Mouse (Mus musculus) embryonic facial prominence, embryonic 14.5 days (tissue): Measurements from ENCODE around the gene Ttc3. TPM values are rescaled to one million over a fixed set of nuclear protein-coding genes. Genes with fewer than 3 reads are reported as not detected.

ENCODE experiments used
- ATAC-seq: fragments of 200-750 bp; cut with Nextera tagmentation; 2 replicates; pipeline ENCODE4 v1.8.0; 2017; ENCODE audit warnings: low read depth, moderate number of reproducible peaks, moderate TSS enrichment
- DNase-seq: peaks from one replicate; pipeline ENCODE4 v3.0.0-alpha.2; 2015; ENCODE audit warnings: low spot score
- H3K27ac ChIP-seq: fragments of 300-500 bp; sonication (generic); replicated peaks from 2 replicates; pipeline ENCODE4 v1.5.1; 2014; ENCODE audit warnings: low read depth, mild to moderate bottlenecking, low read length, moderate library complexity
- H3K27me3 ChIP-seq: fragments of 300-500 bp; sonication (generic); replicated peaks from 2 replicates; pipeline ENCODE4 v1.6.1; 2014; ENCODE audit warnings: low read length; ENCODE audit not compliant: control insufficient read depth, insufficient read depth
- H3K36me3 ChIP-seq: fragments of 300-500 bp; sonication (generic); 2 replicates; pipeline ENCODE4 v1.6.1; 2014; ENCODE audit warnings: low read length, mixed read lengths; ENCODE audit not compliant: control insufficient read depth, insufficient read depth
- H3K4me1 ChIP-seq: fragments of 300-500 bp; sonication (generic); 2 replicates; pipeline ENCODE4 v1.6.1; 2014; ENCODE audit warnings: antibody characterized with exemption, low read length; ENCODE audit not compliant: control insufficient read depth, insufficient read depth
- H3K4me2 ChIP-seq: fragments of 300-500 bp; sonication (generic); 2 replicates; pipeline ENCODE4 v1.6.1; 2014; ENCODE audit warnings: low read depth, mild to moderate bottlenecking, low read length, moderate library complexity, mixed read lengths
- H3K4me3 ChIP-seq: fragments of 300-500 bp; sonication (generic); 2 replicates; pipeline ENCODE4 v1.5.1; 2014; ENCODE audit warnings: low read depth, mild to moderate bottlenecking, low read length
- H3K9ac ChIP-seq: fragments of 300-500 bp; sonication (generic); 2 replicates; pipeline ENCODE4 v1.6.1; 2014; ENCODE audit warnings: low read depth, mild to moderate bottlenecking, low read length, moderate library complexity, mixed read lengths
- H3K9me3 ChIP-seq: fragments of 300-500 bp; sonication (generic); 2 replicates; pipeline ENCODE4 v1.6.1; 2016; ENCODE audit warnings: low read length; ENCODE audit not compliant: control insufficient read depth
- WGBS: fragments of 180-500 bp; shearing (Covaris S2); extraction: QIAGEN DNeasy Blood & Tissue Kit; methylation state at CpG from one replicate; pipeline ENCODE4 v1.1.7; 2014; 5-methylcytosine and 5-hydroxymethylcytosine counted together
- polyA plus RNA-seq: library from polyadenylated mRNA; unstranded; fragments of >200 nt; fragmentation: Nextera tagmentation; extraction: Ambion mirVana; gene quantifications from 2 replicates; pipeline ENCODE4 v1.2.1, GENCODE M21; 2014

The Ttc3 gene
- polyA plus RNA-seq, 1 experiment from 2014 or later: 270 TPM

DNA sequence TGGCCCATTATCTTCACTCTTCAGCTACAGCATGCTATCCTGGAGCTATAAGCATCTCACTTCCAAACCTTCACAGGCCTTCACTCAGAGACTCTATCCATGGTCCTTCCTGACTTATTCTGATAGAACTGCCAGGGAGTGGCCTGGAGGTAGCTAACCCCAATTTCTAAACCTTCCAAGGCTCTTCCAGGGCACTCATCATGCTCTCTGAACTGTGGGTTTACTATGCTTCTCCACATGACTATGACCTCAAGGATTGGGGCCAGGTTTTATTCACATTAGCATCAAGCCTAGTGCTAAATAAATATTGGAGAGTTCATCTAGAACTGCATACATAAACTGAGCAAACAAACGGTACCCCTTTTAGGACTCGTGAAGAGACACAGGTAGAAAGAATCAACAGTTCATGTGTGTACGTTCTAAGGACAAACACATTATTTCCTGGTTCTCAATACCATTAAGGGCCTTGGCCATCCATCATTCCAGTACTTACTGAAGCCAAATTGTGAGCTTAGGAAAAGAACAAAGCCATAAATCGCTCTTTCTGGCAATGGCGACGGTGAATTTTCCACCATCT, 734 bp upstream of the Ttc3 start:
- H3K36me3 ChIP-seq: peaks cover 9% of the 10 kb centered on the region; the same call in 1 of the 2 replicates
- 10% methylated on average over 6 of the region's 6 CpGs for WGBS
- DNase-seq (no peak), ATAC-seq (no peak)
- peak overlapping the region; percentile 95 for H3K9ac ChIP-seq
- peak overlapping the region; percentile 67 for H3K4me2 ChIP-seq
- H3K4me1 ChIP-seq: peaks cover 23% of the 10 kb centered on the region
- no peaks in the 10 kb centered on the region for H3K27me3 ChIP-seq
- H3K9me3 ChIP-seq: no peaks in the 10 kb centered on the region
- H3K27ac ChIP-seq: peak overlapping the region; percentile 98
- peak overlapping the region; percentile 96 for H3K4me3 ChIP-seq

DNA sequence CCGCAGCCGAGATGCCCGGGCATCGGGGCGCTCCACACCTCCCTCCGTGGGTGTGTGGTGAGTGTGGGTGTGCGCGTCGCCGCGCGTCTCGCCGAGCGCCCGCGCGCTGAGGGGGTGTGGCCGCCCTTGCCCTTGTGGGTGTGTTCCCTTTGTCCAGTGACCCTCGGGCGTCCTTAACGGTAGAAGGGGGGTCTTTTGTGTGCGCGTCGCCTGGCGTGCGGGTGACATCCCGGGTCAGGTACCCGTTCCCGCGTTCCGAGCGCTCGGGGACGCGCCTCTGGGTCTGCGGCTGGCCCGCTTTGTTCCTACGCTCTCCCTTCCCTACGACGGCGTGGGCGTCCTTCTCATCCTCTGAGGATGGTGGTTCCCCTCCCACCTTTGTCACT, 490 bp downstream of the Ttc3 start:
- peak overlapping the region; percentile 67 for H3K4me2 ChIP-seq
- no peaks in the 10 kb centered on the region for H3K27me3 ChIP-seq
- 0 out of 2 replicates have a peak, but pooled peaks cover 7% of the 10 kb centered on the region for H3K36me3 ChIP-seq
- ATAC-seq (peak; percentile 82), DNase-seq (no peak)
- peak overlapping the region; percentile 96 for H3K4me3 ChIP-seq
- peaks cover 26% of the 10 kb centered on the region for H3K4me1 ChIP-seq
- WGBS: under 1% methylated on average over 35 of the region's 43 CpGs
- H3K9ac ChIP-seq: peak overlapping the region; percentile 95
- H3K27ac ChIP-seq: peak overlapping the region; percentile 98
- H3K9me3 ChIP-seq: no peaks in the 10 kb centered on the region

DNA sequence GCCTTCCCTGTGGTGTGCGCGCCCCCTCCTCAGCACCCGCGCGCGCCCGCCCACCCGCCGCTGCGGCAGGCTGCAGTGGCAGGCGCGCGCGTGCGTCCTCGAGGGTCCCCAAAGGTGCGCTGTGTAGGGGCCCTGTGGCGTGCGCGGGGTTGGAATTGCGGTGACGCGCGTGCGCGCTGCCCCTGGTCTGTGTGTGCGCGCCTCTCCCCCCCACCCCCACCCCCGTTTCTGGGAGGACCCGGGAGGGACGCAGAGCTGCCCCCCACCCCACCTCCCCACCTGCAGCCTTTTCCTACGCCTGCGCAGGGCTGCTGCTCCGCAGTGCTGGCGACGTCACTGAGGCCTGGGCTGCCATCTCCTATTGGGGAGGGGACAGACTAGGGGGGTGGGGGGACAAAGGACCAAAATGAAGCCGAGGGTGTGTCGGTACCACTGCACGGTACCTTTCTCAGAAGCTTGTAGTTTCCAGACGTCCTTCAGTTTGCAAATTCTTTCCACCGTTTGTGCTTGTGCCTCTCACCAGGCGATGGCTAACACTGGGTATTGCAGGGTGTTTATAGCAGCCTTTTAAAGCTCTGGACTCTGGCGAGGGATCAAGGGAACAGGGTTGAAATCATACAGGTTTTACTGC, 998 bp downstream of the Ttc3 start, which contains the start of gene Pigp:
Gene Pigp, minus strand, starts transcription at position 542 of the 631 bp plus-strand sequence.
- Histone ChIP-seq H3K4me2 (peak within 1 kb of the TSS; percentile 67), H3K4me3 (peak within 1 kb of the TSS; percentile 96), H3K9me3 (no peaks in the 10 kb centered on the region), H3K27me3 (no peaks in the 10 kb centered on the region), H3K9ac (peak within 1 kb of the TSS; percentile 95), H3K27ac (peak within 1 kb of the TSS; percentile 98), H3K36me3 (0 out of 2 replicates have a peak, but pooled peaks cover 7% of the 10 kb centered on the region), H3K4me1 (peaks cover 26% of the 10 kb centered on the region)
- WGBS: 1% methylated on average over 29 of the region's 43 CpGs
- peak; percentile 87 for ATAC-seq
- peak; percentile 90 for DNase-seq

DNA sequence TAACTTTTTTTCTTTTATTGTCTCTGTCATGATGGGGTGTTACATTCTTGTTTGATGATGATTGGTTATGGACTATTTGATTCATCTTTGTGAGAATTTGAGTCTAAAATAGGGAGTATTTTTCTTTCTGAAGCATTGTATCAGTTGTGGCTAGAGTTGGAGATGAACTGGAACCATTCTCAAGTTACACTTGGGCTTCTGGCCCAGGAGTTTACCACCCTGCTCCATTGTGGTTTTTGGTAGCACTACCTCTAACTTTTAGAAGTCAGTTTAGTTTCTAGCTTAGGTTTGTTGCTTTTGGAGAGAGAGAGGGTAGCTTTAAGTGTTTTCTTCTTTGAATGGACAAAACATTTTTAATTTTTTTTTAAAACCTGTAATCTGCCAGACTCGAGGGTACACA, 9.0 kb downstream of the Ttc3 start:
- Histone ChIP-seq H3K36me3 (no peaks in the 10 kb centered on the region), H3K9ac (no peak overlapping the region), H3K27me3 (no peaks in the 10 kb centered on the region), H3K4me3 (no peak overlapping the region), H3K9me3 (no peaks in the 10 kb centered on the region), H3K4me2 (no peak overlapping the region), H3K4me1 (peaks cover 19% of the 10 kb centered on the region; the same call in 1 of the 2 replicates), H3K27ac (no peak overlapping the region; the same call in 1 of the 2 replicates)
- ATAC-seq (no peak), DNase-seq (no peak)
- WGBS: 59% methylated on average over 1 of the region's 1 CpGs

DNA sequence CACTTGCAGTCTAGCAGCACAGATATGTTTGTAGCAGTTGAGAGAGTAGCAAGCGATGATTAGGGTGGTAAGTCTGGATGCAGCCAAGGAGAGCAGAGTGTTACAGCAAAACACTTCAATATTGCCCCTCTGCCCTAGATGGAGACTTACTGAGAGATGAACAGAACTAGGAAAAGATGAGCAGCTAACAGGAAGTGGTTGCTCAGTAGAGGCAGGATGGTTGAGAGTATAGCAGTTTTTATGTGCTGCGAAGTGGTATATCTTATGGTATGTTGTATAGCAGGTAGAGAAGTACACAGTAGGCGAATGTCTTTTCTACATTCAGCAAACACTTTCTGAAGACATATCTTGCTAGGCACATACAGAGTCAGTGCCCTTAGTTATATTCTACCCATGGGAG, 12.9 kb downstream of the Ttc3 start:
- Histone ChIP-seq H3K9me3 (no peaks in the 10 kb centered on the region), H3K4me2 (no peak overlapping the region), H3K27me3 (no peaks in the 10 kb centered on the region), H3K9ac (no peak overlapping the region), H3K27ac (no peak overlapping the region), H3K4me3 (no peak overlapping the region), H3K36me3 (0 out of 2 replicates have a peak, but pooled peaks cover 12% of the 10 kb centered on the region), H3K4me1 (peaks cover 16% of the 10 kb centered on the region; the same call in 1 of the 2 replicates)
- WGBS: 90% methylated on average over 3 of the region's 3 CpGs
- DNase-seq (no peak), ATAC-seq (no peak)

DNA sequence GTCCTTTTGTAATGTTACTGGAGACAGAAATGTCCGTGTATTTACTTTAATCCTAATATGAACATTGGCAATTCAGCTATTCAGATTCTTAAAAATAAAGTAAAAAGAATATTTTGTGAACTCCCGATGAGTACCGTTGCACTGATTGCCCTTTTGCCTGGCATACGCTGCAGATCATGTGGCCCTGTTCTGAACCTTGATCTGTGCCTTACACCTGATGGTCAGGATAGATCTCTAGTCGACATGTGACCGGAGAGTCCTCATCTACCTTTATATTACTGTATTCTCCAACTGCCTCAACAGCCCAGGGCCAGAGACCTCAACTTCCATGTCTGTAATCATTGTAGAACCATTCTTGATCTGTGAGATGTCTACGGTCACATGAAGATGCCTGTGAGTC, 17.3 kb downstream of the Ttc3 start:
- Histone ChIP-seq H3K27me3 (no peaks in the 10 kb centered on the region), H3K9ac (no peak overlapping the region), H3K9me3 (no peaks in the 10 kb centered on the region), H3K27ac (no peak overlapping the region), H3K4me2 (no peak overlapping the region), H3K36me3 (0 out of 2 replicates have a peak, but pooled peaks cover 17% of the 10 kb centered on the region), H3K4me3 (no peak overlapping the region), H3K4me1 (no peaks in the 10 kb centered on the region)
- no peak for ATAC-seq
- WGBS: 96% methylated on average over 7 of the region's 7 CpGs
- no peak for DNase-seq

DNA sequence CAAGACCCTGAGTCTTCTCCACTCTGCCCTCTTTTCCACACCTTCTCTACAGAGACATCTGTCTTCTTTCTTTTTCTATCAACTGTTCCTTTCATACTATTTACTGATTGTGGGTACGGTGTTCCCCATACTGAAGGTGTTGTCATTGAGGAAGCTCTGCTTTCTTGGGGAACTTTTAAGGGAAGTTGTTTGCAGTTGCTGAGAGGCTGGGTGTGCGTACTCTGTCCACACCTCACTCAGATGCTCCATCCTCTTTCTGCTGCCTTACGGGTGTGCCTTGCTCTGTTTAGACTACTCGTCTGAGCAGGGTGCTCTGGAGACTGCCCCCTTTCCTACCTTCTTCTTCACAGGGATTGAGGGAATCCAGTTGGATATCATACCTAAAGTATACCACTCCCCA, 21.9 kb downstream of the Ttc3 start:
- H3K4me1 ChIP-seq: peaks cover 4% of the 10 kb centered on the region; the same call in 1 of the 2 replicates
- H3K4me2 ChIP-seq: no peak overlapping the region
- H3K9me3 ChIP-seq: no peaks in the 10 kb centered on the region
- peaks cover 39% of the 10 kb centered on the region for H3K36me3 ChIP-seq
- H3K27ac ChIP-seq: no peak overlapping the region; the same call in 1 of the 2 replicates
- DNase-seq: no peak
- no peak for ATAC-seq
- 84% methylated on average over 4 of the region's 4 CpGs for WGBS
- H3K9ac ChIP-seq: no peak overlapping the region
- no peaks in the 10 kb centered on the region for H3K27me3 ChIP-seq
- no peak overlapping the region for H3K4me3 ChIP-seq

DNA sequence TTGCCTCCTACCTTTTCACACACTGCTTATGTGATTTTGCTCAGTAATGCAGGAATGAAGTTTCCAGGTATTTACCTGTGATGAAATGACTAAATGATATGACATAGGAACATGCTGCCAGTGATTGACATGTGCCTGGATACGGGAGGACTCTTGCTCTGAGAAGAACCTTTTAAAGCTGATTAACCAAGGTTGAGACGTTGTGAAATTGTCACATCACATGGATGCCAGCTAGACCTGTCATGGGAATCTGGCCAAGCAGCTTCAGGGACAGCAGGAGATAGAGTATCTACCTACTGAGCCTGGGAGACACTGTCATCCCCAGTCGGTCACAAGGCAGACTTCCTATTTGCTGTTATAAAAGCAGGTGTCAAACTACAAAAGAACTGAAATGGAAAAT, 24.6 kb downstream of the Ttc3 start:
- 78% methylated on average over 3 of the region's 3 CpGs for WGBS
- Histone ChIP-seq H3K9me3 (no peaks in the 10 kb centered on the region), H3K4me2 (no peak overlapping the region), H3K4me1 (peaks cover 4% of the 10 kb centered on the region; the same call in 1 of the 2 replicates), H3K27ac (no peak overlapping the region), H3K27me3 (no peaks in the 10 kb centered on the region), H3K36me3 (peaks cover 37% of the 10 kb centered on the region), H3K9ac (no peak overlapping the region), H3K4me3 (no peak overlapping the region)
- ATAC-seq: no peak
- no peak for DNase-seq
